Mouse (Mus musculus) 416B (cell line): ENCODE data around the gene Itgb8.
A peak's percentile ranks its signal among the peaks of the same experiment; 100 is the strongest.

ENCODE experiments used
- DNase-seq: peaks from one replicate; pipeline ENCODE4 v3.0.0; 2011; ENCODE audit warnings: low read depth

The Itgb8 gene

GRCm38 (mm10) chr12:119146031-119146430 lies 92.6 kb downstream of the Itgb8 start:
- no peak for DNase-seq

GRCm38 (mm10) chr12:119137946-119138345 lies 100.7 kb downstream of the Itgb8 start:
- no peak for DNase-seq

GRCm38 (mm10) chr12:119113522-119114135 lies 125.0 kb downstream of the Itgb8 start:
- peak; percentile 3 for DNase-seq

- DNase-seq: no peak
These were observed 128.5 kb downstream of the Itgb8 start for GRCm38 (mm10) chr12:119110091-119110490.
